Mouse (Mus musculus) G1E (cell line): ENCODE measurements around the gene Gprc5a.

ENCODE experiments used
- CTCF ChIP-seq: IDR thresholded peaks from 2 replicates; pipeline ENCODE4 v1.5.1; 2012; ENCODE audit warnings: low read depth, low read length, inconsistent platforms, mixed read lengths
- GATA1 ChIP-seq: IDR thresholded peaks from 2 replicates; pipeline ENCODE4 v1.6.1; 2012; ENCODE audit warnings: borderline replicate concordance, low read length, inconsistent platforms, mixed read lengths
- GATA2 ChIP-seq: IDR thresholded peaks from 2 replicates; pipeline ENCODE4 v1.6.1; 2012; ENCODE audit warnings: low read depth, low read length, inconsistent platforms, borderline replicate concordance
- POLR2AphosphoS5 ChIP-seq: IDR thresholded peaks from 2 replicates; pipeline ENCODE4 v1.6.1; 2012; ENCODE audit warnings: low read depth, low read length, inconsistent platforms; ENCODE audit not compliant: insufficient replicate concordance
- TAL1 ChIP-seq: conservative IDR thresholded peaks from 2 replicates; pipeline ENCODE4 v1.6.1; 2012; ENCODE audit warnings: low read depth, low read length, inconsistent platforms, mixed read lengths

DNA sequence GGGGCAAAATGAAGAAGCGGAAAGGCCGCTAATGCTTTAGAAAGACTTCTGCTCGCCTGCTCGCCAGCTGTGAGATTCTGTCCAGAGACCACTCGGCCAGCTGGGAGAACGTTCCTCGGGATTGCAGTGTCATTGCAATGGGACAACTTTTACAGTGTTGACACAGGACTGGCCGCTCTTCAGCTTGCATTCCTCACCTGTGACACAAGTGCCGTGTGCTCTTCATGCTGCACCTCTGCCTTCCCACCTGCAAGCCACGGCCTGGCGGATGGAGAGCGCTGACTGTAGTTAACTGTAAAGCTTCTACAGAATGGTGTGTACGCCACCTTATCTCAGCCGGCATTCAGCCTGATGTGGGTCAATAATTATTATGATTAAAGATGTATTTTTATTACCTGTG lies 42.1 kb upstream of the Gprc5a start:
- TF ChIP-seq CTCF = no peak
- no peak for TF ChIP-seq GATA1
- no peak for TF ChIP-seq POLR2AphosphoS5
- no peak for TF ChIP-seq TAL1
- no peak for TF ChIP-seq GATA2
